Mouse (Mus musculus) neural tube, embryonic 11.5 days (tissue): Measurements from ENCODE around the gene Adk. TPM values are rescaled to one million over a fixed set of nuclear protein-coding genes. Genes with fewer than 3 reads are reported as not detected.

Experiments
- ATAC-seq: fragments of 200-750 bp; cut with Nextera tagmentation; 2 replicates; pipeline ENCODE4 v1.8.0; 2017; ENCODE audit warnings: moderate number of reproducible peaks, mild to moderate bottlenecking, moderate TSS enrichment, moderate library complexity; ENCODE audit not compliant: insufficient read depth, low FRiP score, low TSS enrichment
- DNase-seq: peaks from one replicate; pipeline ENCODE4 v3.0.0-alpha.2; 2015; ENCODE audit warnings: low spot score
- H3K27ac ChIP-seq: fragments of 300-500 bp; sonication (generic); 2 replicates; pipeline ENCODE4 v1.5.1; 2014; ENCODE audit warnings: low read depth, mild to moderate bottlenecking, low read length
- H3K27me3 ChIP-seq: fragments of 300-500 bp; sonication (generic); 2 replicates; pipeline ENCODE4 v1.6.1; 2014; ENCODE audit warnings: mild to moderate bottlenecking, low read length, mixed read lengths; ENCODE audit not compliant: control insufficient read depth, insufficient read depth
- H3K36me3 ChIP-seq: fragments of 300-500 bp; sonication (generic); 2 replicates; pipeline ENCODE4 v1.6.1; 2014; ENCODE audit warnings: mild to moderate bottlenecking, low read length, moderate library complexity, mixed read lengths; ENCODE audit not compliant: control insufficient read depth, insufficient read depth
- H3K4me1 ChIP-seq: fragments of 300-500 bp; sonication (generic); 2 replicates; pipeline ENCODE4 v1.6.1; 2014; ENCODE audit warnings: low read length, mixed read lengths; ENCODE audit not compliant: control insufficient read depth, insufficient read depth
- H3K4me2 ChIP-seq: fragments of 300-500 bp; sonication (generic); 2 replicates; pipeline ENCODE4 v1.6.1; 2014; ENCODE audit warnings: low read depth, mild to moderate bottlenecking, moderate library complexity
- H3K4me3 ChIP-seq: fragments of 300-500 bp; sonication (generic); 2 replicates; pipeline ENCODE4 v1.5.1; 2014; ENCODE audit warnings: low read depth, low read length
- H3K9ac ChIP-seq: fragments of 300-500 bp; sonication (generic); 2 replicates; pipeline ENCODE4 v1.6.1; 2014; ENCODE audit warnings: mild to moderate bottlenecking, low read length
- H3K9me3 ChIP-seq: fragments of 300-500 bp; sonication (generic); 2 replicates; pipeline ENCODE4 v1.6.1; 2016; ENCODE audit warnings: low read length; ENCODE audit not compliant: control insufficient read depth
- WGBS: fragments of 180-500 bp; shearing (Covaris S2); extraction: QIAGEN DNeasy Blood & Tissue Kit; methylation state at CpG from one replicate; pipeline ENCODE4 v1.1.7; 2014; 5-methylcytosine and 5-hydroxymethylcytosine counted together
- polyA plus RNA-seq: library from polyadenylated mRNA; unstranded; fragments of >200 nt; fragmentation: Nextera tagmentation; extraction: Ambion mirVana; gene quantifications from 2 replicates; pipeline ENCODE4 v1.2.1, GENCODE M21; 2014

Adk gene
- polyA plus RNA-seq, 1 experiment from 2014 or later, result 106 TPM

GRCm38 (mm10) chr14:21284847-21285246 is 232.5 kb downstream of the Adk start:
- H3K9me3 ChIP-seq, result no peaks in the 10 kb centered on the region
- 83% methylated on average over 5 of the region's 5 CpGs for WGBS
- H3K27me3 ChIP-seq, result no peaks in the 10 kb centered on the region
- H3K9ac ChIP-seq, result no peak overlapping the region
- ATAC-seq (no peak), DNase-seq (no peak)
- H3K36me3 ChIP-seq, result no peaks in the 10 kb centered on the region
- H3K4me2 ChIP-seq, result no peak overlapping the region
- no peaks in the 10 kb centered on the region for H3K4me1 ChIP-seq
- H3K4me3 ChIP-seq, result no peak overlapping the region
- no peak overlapping the region for H3K27ac ChIP-seq

- H3K9ac ChIP-seq, result no peak overlapping the region
- WGBS, result 90% methylated on average over 7 of the region's 7 CpGs
- no peaks in the 10 kb centered on the region for H3K9me3 ChIP-seq
- no peak overlapping the region for H3K4me2 ChIP-seq
- H3K27me3 ChIP-seq, result no peaks in the 10 kb centered on the region
- ATAC-seq (no peak), DNase-seq (no peak)
- no peaks in the 10 kb centered on the region for H3K36me3 ChIP-seq
- H3K27ac ChIP-seq, result no peak overlapping the region
- H3K4me1 ChIP-seq, result no peaks in the 10 kb centered on the region
- H3K4me3 ChIP-seq, result no peak overlapping the region
Observed at GRCm38 (mm10) chr14:21286274-21286673, 233.9 kb downstream of the Adk start.

- Histone ChIP-seq H3K9ac (no peak overlapping the region), H3K4me3 (no peak overlapping the region), H3K4me2 (no peak overlapping the region), H3K27me3 (no peaks in the 10 kb centered on the region), H3K9me3 (no peaks in the 10 kb centered on the region), H3K36me3 (no peaks in the 10 kb centered on the region), H3K27ac (no peak overlapping the region), H3K4me1 (no peaks in the 10 kb centered on the region)
- DNase-seq, result no peak
- ATAC-seq, result no peak
- 62% methylated on average over 9 of the region's 9 CpGs for WGBS
Observed at GRCm38 (mm10) chr14:21287726-21288442, 235.5 kb downstream of the Adk start.

- Histone ChIP-seq H3K9me3 (no peaks in the 10 kb centered on the region), H3K36me3 (no peaks in the 10 kb centered on the region), H3K4me3 (no peak overlapping the region), H3K27me3 (no peaks in the 10 kb centered on the region), H3K4me1 (0 out of 2 replicates have a peak, but pooled peaks cover 3% of the 10 kb centered on the region), H3K4me2 (no peak overlapping the region), H3K27ac (no peak overlapping the region), H3K9ac (no peak overlapping the region)
- no peak for DNase-seq
- no peak for ATAC-seq
- WGBS, result 82% methylated on average over 4 of the region's 4 CpGs
Observed at GRCm38 (mm10) chr14:21299743-21300142, 247.4 kb downstream of the Adk start.

GRCm38 (mm10) chr14:21304815-21305214 is 252.4 kb downstream of the Adk start:
- no peak overlapping the region for H3K9ac ChIP-seq
- H3K4me3 ChIP-seq, result no peak overlapping the region
- no peaks in the 10 kb centered on the region for H3K9me3 ChIP-seq
- H3K27ac ChIP-seq, result no peak overlapping the region
- no peak for ATAC-seq
- no peak for DNase-seq
- H3K36me3 ChIP-seq, result no peaks in the 10 kb centered on the region
- H3K27me3 ChIP-seq, result no peaks in the 10 kb centered on the region
- H3K4me1 ChIP-seq, result 0 out of 2 replicates have a peak, but pooled peaks cover 3% of the 10 kb centered on the region
- no peak overlapping the region for H3K4me2 ChIP-seq
- 100% methylated on average over 1 of the region's 1 CpGs for WGBS

- no peaks in the 10 kb centered on the region for H3K9me3 ChIP-seq
- no peak overlapping the region for H3K4me2 ChIP-seq
- no peaks in the 10 kb centered on the region for H3K4me1 ChIP-seq
- DNase-seq (no peak), ATAC-seq (no peak)
- no peak overlapping the region for H3K9ac ChIP-seq
- H3K27ac ChIP-seq, result no peak overlapping the region
- no peaks in the 10 kb centered on the region for H3K36me3 ChIP-seq
- H3K27me3 ChIP-seq, result no peaks in the 10 kb centered on the region
- H3K4me3 ChIP-seq, result no peak overlapping the region
- WGBS, result 77% methylated on average over 4 of the region's 4 CpGs
Observed at GRCm38 (mm10) chr14:21308349-21308936, 256.1 kb downstream of the Adk start.

GRCm38 (mm10) chr14:21310530-21310929 is 258.2 kb downstream of the Adk start:
- DNase-seq, result no peak

GRCm38 (mm10) chr14:21313561-21314342 is 261.4 kb downstream of the Adk start:
- H3K9ac ChIP-seq, result no peak overlapping the region
- 76% methylated on average over 11 of the region's 11 CpGs for WGBS
- H3K4me1 ChIP-seq, result no peaks in the 10 kb centered on the region
- ATAC-seq (no peak), DNase-seq (no peak)
- H3K4me3 ChIP-seq, result no peak overlapping the region
- H3K36me3 ChIP-seq, result no peaks in the 10 kb centered on the region
- H3K27ac ChIP-seq, result no peak overlapping the region
- no peak overlapping the region for H3K4me2 ChIP-seq
- no peaks in the 10 kb centered on the region for H3K9me3 ChIP-seq
- no peaks in the 10 kb centered on the region for H3K27me3 ChIP-seq

More at GRCm38 (mm10) chr14:21310530-21310929, 258.2 kb downstream of the Adk start:
- no peak for ATAC-seq
- Histone ChIP-seq H3K36me3 (no peaks in the 10 kb centered on the region), H3K9me3 (no peaks in the 10 kb centered on the region), H3K4me2 (no peak overlapping the region), H3K27ac (no peak overlapping the region), H3K27me3 (no peaks in the 10 kb centered on the region), H3K4me3 (no peak overlapping the region), H3K9ac (no peak overlapping the region), H3K4me1 (no peaks in the 10 kb centered on the region)
- 92% methylated on average over 5 of the region's 5 CpGs for WGBS
